In the genomic region with DNA sequence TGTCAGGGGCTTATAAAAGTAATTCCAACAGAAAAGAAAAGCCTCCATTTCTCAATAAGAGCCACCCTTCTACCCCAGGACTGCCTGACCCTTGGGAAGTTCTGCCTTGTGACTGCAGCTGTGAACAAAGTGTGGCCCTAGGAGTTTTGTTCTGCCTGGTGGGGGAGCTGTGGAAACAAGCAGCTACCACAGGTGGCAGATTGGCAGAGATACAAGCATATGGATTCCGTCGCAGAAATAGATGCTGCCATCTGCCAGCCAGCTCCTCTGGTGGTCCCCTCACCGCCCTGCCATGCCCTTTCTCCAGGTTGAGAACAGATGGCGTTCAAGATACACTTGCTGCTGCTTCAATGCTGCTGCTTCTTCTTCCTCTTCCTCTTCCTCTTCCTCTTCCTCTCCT, we compare ENCODE assay signal across 13 mouse cellular contexts. TPM values are rescaled to one million over a fixed set of nuclear protein-coding genes. Genes with fewer than 3 reads are reported as not detected.
DNase-seq lines count a peak whose midpoint lies in the region; ATAC-seq lines count a peak whose summit lies in the region.
"Had no signal": no experiment of that assay in that cellular context is flagged by ENCODE, and none has a peak within 500 bp of the region (broad histone marks: within the 10 kb centered on the region; RNA-seq: fewer than 3 reads in every experiment).

No protein-coding gene starts in this region.

- H3K4me1 ChIP-seq in hindbrain, embryonic 12.5 days, result peaks cover 17% of the 10 kb centered on the region; the same call in 1 of the 2 replicates
- H3K4me1 ChIP-seq in liver, embryonic 12.5 days, result no peaks in the 10 kb centered on the region

- peak; percentile 15 for DNase-seq in gastrocnemius, adult 18-20 months (ENCODE audit: low spot score)
- DNase-seq in gastrocnemius, postnatal 36 days, result no peak
- DNase-seq in right cerebral cortex, postnatal 10 days (ENCODE audit: low spot score in 2 of 2), result peak; percentile 37 to 64
- DNase-seq in right cerebral cortex, postnatal 25 days, result no peak
- peak; percentile 41 for DNase-seq in right cerebral cortex, postnatal 14 days
- no peak for DNase-seq in spleen, adult 12 weeks (ENCODE audit: low spot score)
- DNase-seq: kidney, adult 2 months had no signal

- peaks cover 47% of the 10 kb centered on the region for H3K36me3 ChIP-seq in hindbrain, embryonic 12.5 days
- H3K36me3 ChIP-seq in liver, embryonic 12.5 days, result no peaks in the 10 kb centered on the region

- H3K9ac ChIP-seq in hindbrain, embryonic 12.5 days, result no peak overlapping the region
- no peak overlapping the region for H3K9ac ChIP-seq in liver, embryonic 12.5 days

- H3K4me2 ChIP-seq in hindbrain, embryonic 12.5 days (replicated peaks), result no peak overlapping the region
- H3K4me2 ChIP-seq in liver, embryonic 12.5 days, result no peak overlapping the region

- H3K9me3 ChIP-seq in hindbrain, embryonic 12.5 days (replicated peaks), result no peaks in the 10 kb centered on the region
- no peaks in the 10 kb centered on the region for H3K9me3 ChIP-seq in liver, embryonic 12.5 days (replicated peaks)

- 40% methylated on average over 4 of the region's 4 CpGs for WGBS in hindbrain, embryonic 12.5 days
- WGBS in liver, embryonic 12.5 days (ENCODE audit: insufficient replicate concordance), result 29% methylated on average over 4 of the region's 4 CpGs

- H3K27ac ChIP-seq in hindbrain, embryonic 12.5 days, result no peak overlapping the region
- no peak overlapping the region for H3K27ac ChIP-seq in liver, embryonic 12.5 days

- no peak overlapping the region for H3K4me3 ChIP-seq in hindbrain, embryonic 12.5 days
- no peak overlapping the region for H3K4me3 ChIP-seq in liver, embryonic 12.5 days

- peak; percentile 50 for ATAC-seq in hindbrain, embryonic 12.5 days (ENCODE audit: low FRiP score)
- ATAC-seq in liver, embryonic 12.5 days, result no peak
- ATAC-seq: activated CD4-positive, CD25-positive, alpha-beta regulatory T cell, adult 4 months had no signal

- intact Hi-C loops in gastrocnemius, postnatal 36 days (cut with DNase I), result no loop called here

- H3K27me3 ChIP-seq in hindbrain, embryonic 12.5 days, result no peaks in the 10 kb centered on the region
- no peaks in the 10 kb centered on the region for H3K27me3 ChIP-seq in liver, embryonic 12.5 days (replicated peaks)

RNA-seq across cellular contexts. Expression of gene Fez1, which starts 37.0 kb away (rescaled TPM):
- 1 to 10 TPM; 4.0 to 7.0 TPM for total RNA-seq in gastrocnemius, adult 18-20 months (2021)
- total RNA-seq in gastrocnemius, postnatal 36 days (2021), result 1 to 10 TPM; 2.8 to 3.6 TPM
- 386 and 387 TPM in 2 replicates for polyA plus RNA-seq in hindbrain, embryonic 12.5 days (2016; fragmentation: Nextera tagmentation; extraction: Ambion mirVana)
- polyA plus RNA-seq in liver, embryonic 12.5 days (2016; fragmentation: Nextera tagmentation; extraction: Ambion mirVana), result 0.82 and 0.99 TPM in 2 replicates
- total RNA-seq: granulocyte monocyte progenitor cell, adult 5-6 weeks; monocyte, adult 5-6 weeks had no signal
- polyA plus RNA-seq: activated CD4-positive, CD25-positive, alpha-beta regulatory T cell, adult 4 months; liver, adult 2 months had no signal

Comparison
In these comparisons a context has a peak if more than half of its experiments do, and no peak if none do; other contexts are left out.
1. DNase-seq: peak in gastrocnemius, adult 18-20 months (single experiment), right cerebral cortex, postnatal 10 days (2 of 2) and right cerebral cortex, postnatal 14 days (single experiment); none in gastrocnemius, postnatal 36 days (0 of 2), right cerebral cortex, postnatal 25 days (single experiment) and spleen, adult 12 weeks (single experiment).